Mouse (Mus musculus) kidney, embryonic 16.5 days (tissue): ENCODE measurements around the gene Nol12. TPM values are rescaled to one million over a fixed set of nuclear protein-coding genes. Genes with fewer than 3 reads are reported as not detected.

Source experiments
- ATAC-seq: fragments of 200-750 bp; cut with Nextera tagmentation; 2 replicates; pipeline ENCODE4 v1.8.0; 2017; ENCODE audit warnings: moderate TSS enrichment; ENCODE audit not compliant: low FRiP score, low TSS enrichment
- H3K27ac ChIP-seq: fragments of 300-500 bp; sonication (generic); 2 replicates; pipeline ENCODE4 v1.5.1; 2014; ENCODE audit warnings: low read length
- H3K27me3 ChIP-seq: fragments of 300-500 bp; sonication (generic); 2 replicates; pipeline ENCODE4 v1.6.1; 2014; ENCODE audit warnings: low read length, control low read depth, mixed read lengths; ENCODE audit not compliant: insufficient read depth
- H3K36me3 ChIP-seq: fragments of 300-500 bp; sonication (generic); 2 replicates; pipeline ENCODE4 v1.6.1; 2014; ENCODE audit warnings: low read length, control low read depth, mixed read lengths; ENCODE audit not compliant: insufficient read depth
- H3K4me1 ChIP-seq: fragments of 300-500 bp; sonication (generic); 2 replicates; pipeline ENCODE4 v1.6.1; 2014; ENCODE audit warnings: low read length, control low read depth, mixed read lengths; ENCODE audit not compliant: insufficient read depth
- H3K4me2 ChIP-seq: fragments of 300-500 bp; sonication (generic); replicated peaks from 2 replicates; pipeline ENCODE4 v1.6.1; 2014; ENCODE audit warnings: low read depth, low read length
- H3K4me3 ChIP-seq: fragments of 300-500 bp; sonication (generic); 2 replicates; pipeline ENCODE4 v1.5.1; 2014; ENCODE audit warnings: mild to moderate bottlenecking, low read length
- H3K9ac ChIP-seq: fragments of 300-500 bp; sonication (generic); replicated peaks from 2 replicates; pipeline ENCODE4 v1.6.1; 2014; ENCODE audit warnings: low read length
- H3K9me3 ChIP-seq: fragments of 300-500 bp; sonication (generic); 2 replicates; pipeline ENCODE4 v1.6.1; 2016; ENCODE audit warnings: low read length, control low read depth
- WGBS: fragments of 180-500 bp; shearing (Covaris S2); extraction: QIAGEN DNeasy Blood & Tissue Kit; methylation state at CpG from one replicate; pipeline ENCODE4 v1.1.7; 2014; 5-methylcytosine and 5-hydroxymethylcytosine counted together
- polyA plus RNA-seq: library from polyadenylated mRNA; unstranded; fragments of >200 nt; fragmentation: Nextera tagmentation; extraction: Ambion mirVana; gene quantifications from 2 replicates; pipeline ENCODE4 v1.2.1, GENCODE M21; 2015

Gene Nol12
- polyA plus RNA-seq, 1 experiment from 2014 or later: 59.9 TPM

GRCm38 (mm10) chr15:78960088-78960487 lies 25.4 kb downstream of the Nol12 start:
- Histone ChIP-seq H3K36me3 (0 out of 2 replicates have a peak, but pooled peaks cover 8% of the 10 kb centered on the region), H3K27me3 (no peaks in the 10 kb centered on the region), H3K9me3 (no peaks in the 10 kb centered on the region), H3K4me2 (no peak overlapping the region), H3K4me1 (peaks cover 12% of the 10 kb centered on the region), H3K27ac (no peak overlapping the region), H3K4me3 (no peak overlapping the region), H3K9ac (no peak overlapping the region)
- 80% methylated on average over 4 of the region's 4 CpGs for WGBS
- no peak for ATAC-seq

GRCm38 (mm10) chr15:78962885-78963284 lies 28.2 kb downstream of the Nol12 start:
- H3K36me3 ChIP-seq: 0 out of 2 replicates have a peak, but pooled peaks cover 10% of the 10 kb centered on the region
- no peak overlapping the region for H3K9ac ChIP-seq
- 29% methylated on average over 2 of the region's 2 CpGs for WGBS
- H3K27ac ChIP-seq: no peak overlapping the region
- H3K4me3 ChIP-seq: no peak overlapping the region
- H3K9me3 ChIP-seq: no peaks in the 10 kb centered on the region
- no peak overlapping the region for H3K4me2 ChIP-seq
- no peaks in the 10 kb centered on the region for H3K27me3 ChIP-seq
- peak; percentile 74 for ATAC-seq
- H3K4me1 ChIP-seq: no peaks in the 10 kb centered on the region; the same call in 1 of the 2 replicates

GRCm38 (mm10) chr15:78971626-78972025 lies 36.9 kb downstream of the Nol12 start:
- no peak overlapping the region for H3K9ac ChIP-seq
- H3K4me3 ChIP-seq: no peak overlapping the region
- no peak overlapping the region for H3K27ac ChIP-seq
- no peaks in the 10 kb centered on the region for H3K27me3 ChIP-seq
- WGBS: 77% methylated on average over 6 of the region's 6 CpGs
- H3K4me2 ChIP-seq: no peak overlapping the region
- no peaks in the 10 kb centered on the region for H3K36me3 ChIP-seq
- ATAC-seq: no peak
- H3K4me1 ChIP-seq: no peaks in the 10 kb centered on the region
- H3K9me3 ChIP-seq: no peaks in the 10 kb centered on the region

- no peaks in the 10 kb centered on the region for H3K36me3 ChIP-seq
- H3K27ac ChIP-seq: no peak overlapping the region
- H3K9ac ChIP-seq: no peak overlapping the region
- H3K4me1 ChIP-seq: peaks cover 6% of the 10 kb centered on the region
- H3K9me3 ChIP-seq: no peaks in the 10 kb centered on the region
- 0 out of 2 replicates have a peak, but pooled peaks have one; percentile 43 for ATAC-seq
- no peaks in the 10 kb centered on the region for H3K27me3 ChIP-seq
- no peak overlapping the region for H3K4me3 ChIP-seq
- WGBS: 68% methylated on average over 7 of the region's 7 CpGs
- H3K4me2 ChIP-seq: no peak overlapping the region
These were observed 39.2 kb downstream of the Nol12 start for GRCm38 (mm10) chr15:78973950-78974349.

- no peaks in the 10 kb centered on the region for H3K9me3 ChIP-seq
- no peak for ATAC-seq
- 88% methylated on average over 8 of the region's 8 CpGs for WGBS
These were observed 43.0 kb downstream of the Nol12 start for GRCm38 (mm10) chr15:78977676-78978159.

GRCm38 (mm10) chr15:78978875-78979274 lies 44.1 kb downstream of the Nol12 start:
- Histone ChIP-seq H3K4me3 (no peak overlapping the region), H3K4me1 (peaks cover 15% of the 10 kb centered on the region), H3K4me2 (no peak overlapping the region), H3K36me3 (no peaks in the 10 kb centered on the region), H3K27ac (peak overlapping the region; percentile 12; the same call in 1 of the 2 replicates), H3K9ac (peak overlapping the region; percentile 19; the same call in 1 of the 2 replicates), H3K27me3 (no peaks in the 10 kb centered on the region), H3K9me3 (no peaks in the 10 kb centered on the region)
- 10% methylated on average over 4 of the region's 4 CpGs for WGBS
- ATAC-seq: no peak

More at GRCm38 (mm10) chr15:78977676-78978159, 43.0 kb downstream of the Nol12 start:
- Histone ChIP-seq H3K9ac (no peak overlapping the region), H3K4me1 (peaks cover 15% of the 10 kb centered on the region), H3K4me3 (no peak overlapping the region), H3K36me3 (no peaks in the 10 kb centered on the region), H3K4me2 (no peak overlapping the region), H3K27me3 (no peaks in the 10 kb centered on the region), H3K27ac (no peak overlapping the region)

- Histone ChIP-seq H3K4me1 (peaks cover 27% of the 10 kb centered on the region), H3K4me2 (no peak overlapping the region), H3K9me3 (no peaks in the 10 kb centered on the region), H3K36me3 (no peaks in the 10 kb centered on the region), H3K9ac (no peak overlapping the region), H3K27ac (no peak overlapping the region), H3K4me3 (no peak overlapping the region), H3K27me3 (no peaks in the 10 kb centered on the region)
- WGBS: 91% methylated on average over 4 of the region's 4 CpGs
- ATAC-seq: no peak
These were observed 45.4 kb downstream of the Nol12 start for GRCm38 (mm10) chr15:78980084-78980483.

- H3K4me2 ChIP-seq: peak overlapping the region; percentile 64
- H3K4me3 ChIP-seq: peak overlapping the region; percentile 69
- H3K27me3 ChIP-seq: no peaks in the 10 kb centered on the region
- WGBS: under 1% methylated on average over 49 of the region's 67 CpGs
- ATAC-seq: peak; percentile 87
- peaks cover 55% of the 10 kb centered on the region for H3K4me1 ChIP-seq
- no peaks in the 10 kb centered on the region for H3K36me3 ChIP-seq
- no peaks in the 10 kb centered on the region for H3K9me3 ChIP-seq
- H3K27ac ChIP-seq: peak overlapping the region; percentile 93
- peak overlapping the region; percentile 90 for H3K9ac ChIP-seq
These were observed 48.1 kb downstream of the Nol12 start for GRCm38 (mm10) chr15:78982658-78983435.

GRCm38 (mm10) chr15:78983436-78984285 lies 48.9 kb downstream of the Nol12 start:
- peak overlapping the region; percentile 64 for H3K4me2 ChIP-seq
- no peaks in the 10 kb centered on the region for H3K9me3 ChIP-seq
- H3K27me3 ChIP-seq: no peaks in the 10 kb centered on the region
- peak overlapping the region; percentile 90 for H3K9ac ChIP-seq
- peaks cover 6% of the 10 kb centered on the region; the same call in 1 of the 2 replicates for H3K36me3 ChIP-seq
- 0% methylated on average over 21 of the region's 21 CpGs for WGBS
- peaks cover 61% of the 10 kb centered on the region for H3K4me1 ChIP-seq
- peak overlapping the region; percentile 93 for H3K27ac ChIP-seq
- peak overlapping the region; percentile 69 for H3K4me3 ChIP-seq
- ATAC-seq: peak; percentile 79
